Mouse (Mus musculus) lung, adult 2 months (tissue): Measurements from ENCODE around the gene Tcp11l1.

Experiments
- CTCF ChIP-seq: fragments of 200-500 bp; IDR thresholded peaks from 2 replicates; pipeline ENCODE4 v1.5.1; 2011; ENCODE audit warnings: mild to moderate bottlenecking, low read length, control low read depth; ENCODE audit not compliant: insufficient read depth
- POLR2A ChIP-seq: fragments of 200-500 bp; IDR thresholded peaks from 2 replicates; pipeline ENCODE4 v1.6.1; 2011; ENCODE audit warnings: low read depth, mild to moderate bottlenecking, control low read depth, low read length, borderline replicate concordance; ENCODE audit errors: extremely low read depth

- no peak for TF ChIP-seq CTCF
- TF ChIP-seq POLR2A, result no peak
Observed at GRCm38 (mm10) chr2:104710670-104711370, 1.1 kb downstream of the Tcp11l1 start.
